Mouse (Mus musculus) heart, embryonic 16.5 days (tissue): ENCODE results near the gene Agpat3. TPM values are rescaled to one million over a fixed set of nuclear protein-coding genes. Genes with fewer than 3 reads are reported as not detected.
A peak's percentile ranks its signal among the peaks of the same experiment; 100 is the strongest.

Source experiments
- ATAC-seq: fragments of 200-750 bp; cut with Nextera tagmentation; replicated peaks from 2 replicates; pipeline ENCODE4 v1.8.0; 2017; ENCODE audit warnings: moderate number of reproducible peaks; ENCODE audit not compliant: insufficient read depth, low FRiP score; ENCODE audit errors: extremely low read depth
- H3K27ac ChIP-seq: fragments of 300-500 bp; sonication (generic); 2 replicates; pipeline ENCODE4 v1.5.1; 2014; ENCODE audit warnings: mild to moderate bottlenecking, low read length, control low read depth, moderate library complexity
- H3K27me3 ChIP-seq: fragments of 300-500 bp; sonication (generic); 2 replicates; pipeline ENCODE4 v1.6.1; 2014; ENCODE audit warnings: low read length, mixed read lengths; ENCODE audit not compliant: control insufficient read depth, insufficient read depth
- H3K36me3 ChIP-seq: fragments of 300-500 bp; sonication (generic); 2 replicates; pipeline ENCODE4 v1.6.1; 2014; ENCODE audit not compliant: control insufficient read depth, insufficient read depth
- H3K4me1 ChIP-seq: fragments of 300-500 bp; sonication (generic); 2 replicates; pipeline ENCODE4 v1.6.1; 2014; ENCODE audit warnings: low read length, mixed read lengths; ENCODE audit not compliant: control insufficient read depth, insufficient read depth
- H3K4me2 ChIP-seq: fragments of 300-500 bp; sonication (generic); 2 replicates; pipeline ENCODE4 v1.6.1; 2014; ENCODE audit warnings: low read depth, mild to moderate bottlenecking, control low read depth, low read length
- H3K4me3 ChIP-seq: fragments of 300-500 bp; sonication (generic); 2 replicates; pipeline ENCODE4 v1.5.1; 2014; ENCODE audit warnings: mild to moderate bottlenecking, control low read depth, low read length
- H3K9ac ChIP-seq: fragments of 300-500 bp; sonication (generic); 2 replicates; pipeline ENCODE4 v1.6.1; 2014; ENCODE audit warnings: low read length, control low read depth
- H3K9me3 ChIP-seq: fragments of 300-500 bp; sonication (generic); replicated peaks from 2 replicates; pipeline ENCODE4 v1.6.1; 2016; ENCODE audit warnings: low read length; ENCODE audit not compliant: control insufficient read depth
- WGBS: fragments of 180-500 bp; shearing (Covaris S2); extraction: QIAGEN DNeasy Blood & Tissue Kit; methylation state at CpG from one replicate; pipeline ENCODE4 v1.1.7; 2014; 5-methylcytosine and 5-hydroxymethylcytosine counted together
- polyA plus RNA-seq: library from polyadenylated mRNA; unstranded; fragments of >200 nt; fragmentation: Nextera tagmentation; extraction: Ambion mirVana; gene quantifications from 2 replicates; pipeline ENCODE4 v1.2.1, GENCODE M21; 2015

Agpat3 gene
- polyA plus RNA-seq, 1 experiment from 2014 or later = 56.6 TPM

- no peaks in the 10 kb centered on the region for H3K9me3 ChIP-seq
- H3K27me3 ChIP-seq = no peaks in the 10 kb centered on the region
- no peak overlapping the region for H3K4me3 ChIP-seq
- peaks cover 22% of the 10 kb centered on the region for H3K36me3 ChIP-seq
- H3K4me1 ChIP-seq = no peaks in the 10 kb centered on the region
- WGBS = 91% methylated on average over 5 of the region's 5 CpGs
- H3K4me2 ChIP-seq = no peak overlapping the region
- ATAC-seq = no peak
- no peak overlapping the region for H3K9ac ChIP-seq
- no peak overlapping the region for H3K27ac ChIP-seq
Measured at GRCm38 (mm10) chr10:78288135-78288534, 64.2 kb downstream of the Agpat3 start.

DNA sequence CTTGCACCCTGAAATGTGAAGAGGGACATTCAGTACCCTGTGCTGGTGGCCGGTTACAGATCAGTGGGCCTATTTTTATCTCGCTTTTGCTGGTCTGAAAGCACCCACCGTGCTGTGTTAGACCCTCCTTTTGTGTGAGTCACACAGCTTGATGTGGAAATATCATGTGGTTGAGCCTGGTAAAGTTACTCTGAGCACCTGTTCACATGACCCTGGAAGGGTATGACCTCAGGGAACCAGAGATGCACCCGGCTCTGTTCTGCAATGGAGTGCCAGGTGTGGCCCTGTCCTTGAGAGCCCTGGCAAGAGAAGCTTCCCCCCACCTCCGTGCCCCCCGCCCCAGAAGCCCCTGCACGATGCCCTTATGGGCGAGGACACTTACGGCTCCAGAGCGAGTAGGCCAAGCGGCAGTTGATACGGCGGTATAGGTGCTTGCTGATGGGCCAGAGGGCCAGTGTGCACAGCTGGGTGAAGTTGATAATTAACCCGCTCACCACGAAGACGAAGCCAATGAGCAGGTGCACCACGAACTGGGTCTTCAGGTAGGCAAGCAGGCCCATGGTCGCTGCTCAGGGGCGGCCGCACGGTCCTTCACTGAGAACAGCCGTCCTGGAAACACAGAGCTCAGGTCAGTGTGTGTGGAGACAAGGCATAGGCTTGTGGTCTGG, 64.7 kb downstream of the Agpat3 start:
- H3K36me3 ChIP-seq = peaks cover 27% of the 10 kb centered on the region
- 87% methylated on average over 22 of the region's 22 CpGs for WGBS
- ATAC-seq = no peak

DNA sequence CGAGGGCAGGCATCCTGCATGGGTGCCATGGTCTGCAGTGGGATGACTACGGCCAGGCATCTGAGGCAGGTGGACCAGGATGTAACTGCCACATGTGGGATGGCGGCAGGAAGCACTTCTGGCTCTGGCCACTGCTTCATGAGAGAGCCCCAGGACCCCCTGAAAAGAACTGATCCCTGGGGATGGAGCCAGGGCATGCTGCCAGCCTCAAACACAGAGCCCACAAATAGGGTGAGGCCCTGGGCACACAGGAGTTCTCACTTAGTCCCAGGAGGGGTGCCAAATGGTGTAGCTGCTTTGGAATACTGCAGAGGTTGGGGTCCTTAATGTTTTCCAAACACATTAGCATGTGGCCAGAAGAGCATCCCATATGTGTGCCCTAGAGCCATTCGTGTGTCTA, 66.3 kb downstream of the Agpat3 start:
- Histone ChIP-seq H3K27ac (no peak overlapping the region), H3K4me1 (no peaks in the 10 kb centered on the region), H3K36me3 (peaks cover 41% of the 10 kb centered on the region), H3K4me2 (no peak overlapping the region), H3K27me3 (no peaks in the 10 kb centered on the region), H3K4me3 (no peak overlapping the region), H3K9me3 (no peaks in the 10 kb centered on the region), H3K9ac (no peak overlapping the region)
- 81% methylated on average over 4 of the region's 4 CpGs for WGBS
- no peak for ATAC-seq

More for the DNA sequence above, 64.7 kb downstream of the Agpat3 start:
- no peak overlapping the region for H3K4me2 ChIP-seq
- no peak overlapping the region for H3K27ac ChIP-seq
- H3K9ac ChIP-seq = no peak overlapping the region
- no peaks in the 10 kb centered on the region for H3K9me3 ChIP-seq
- no peaks in the 10 kb centered on the region for H3K4me1 ChIP-seq
- no peak overlapping the region for H3K4me3 ChIP-seq
- H3K27me3 ChIP-seq = no peaks in the 10 kb centered on the region

- Histone ChIP-seq H3K27me3 (no peaks in the 10 kb centered on the region), H3K9me3 (no peaks in the 10 kb centered on the region), H3K27ac (no peak overlapping the region), H3K9ac (no peak overlapping the region), H3K4me3 (no peak overlapping the region), H3K36me3 (peaks cover 46% of the 10 kb centered on the region), H3K4me2 (no peak overlapping the region), H3K4me1 (no peaks in the 10 kb centered on the region)
- no peak for ATAC-seq
- WGBS = 68% methylated on average over 6 of the region's 6 CpGs
Measured at GRCm38 (mm10) chr10:78285409-78285808, 66.9 kb downstream of the Agpat3 start.

DNA sequence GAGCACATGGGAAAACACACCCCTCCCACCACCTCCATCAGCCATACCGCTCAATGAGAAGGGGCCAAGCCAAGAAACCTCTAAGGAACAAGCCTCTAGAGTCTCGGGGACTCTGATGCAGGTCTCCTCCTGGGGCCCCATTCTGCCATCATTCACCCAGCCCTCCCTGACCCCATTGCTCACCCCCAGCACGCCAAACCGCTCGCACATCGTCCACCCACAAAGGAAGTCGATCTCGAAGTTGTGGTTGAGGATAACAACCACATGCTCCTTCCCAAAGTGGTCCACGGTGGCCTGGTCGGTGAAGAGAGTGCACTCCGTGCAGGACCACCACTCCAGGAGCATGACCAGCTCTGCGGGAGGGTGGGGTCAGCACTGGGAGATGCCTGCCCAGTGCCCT, 67.5 kb downstream of the Agpat3 start:
- Histone ChIP-seq H3K4me1 (no peaks in the 10 kb centered on the region), H3K27ac (no peak overlapping the region), H3K27me3 (no peaks in the 10 kb centered on the region), H3K9ac (no peak overlapping the region), H3K4me2 (no peak overlapping the region), H3K9me3 (no peaks in the 10 kb centered on the region), H3K36me3 (peaks cover 49% of the 10 kb centered on the region), H3K4me3 (no peak overlapping the region)
- no peak for ATAC-seq
- 86% methylated on average over 12 of the region's 12 CpGs for WGBS

DNA sequence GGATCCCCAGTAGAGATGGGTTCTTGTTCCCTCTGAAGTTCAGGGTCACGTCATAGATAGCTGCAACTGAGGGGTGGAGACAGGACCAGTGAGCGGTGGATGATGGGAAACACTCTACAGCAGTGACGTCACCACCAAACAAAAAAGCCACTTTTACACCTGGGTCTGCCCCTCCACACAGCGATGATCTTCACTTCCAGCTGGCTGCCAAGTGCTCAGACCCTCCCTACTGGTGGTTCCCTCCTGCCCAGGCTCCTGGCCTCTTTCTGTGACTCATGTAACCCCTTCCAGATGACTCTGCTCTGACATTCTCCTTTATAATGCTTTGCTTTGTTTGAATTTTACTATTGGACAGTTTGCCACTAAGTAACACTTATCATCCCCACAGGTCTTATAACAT, 69.9 kb downstream of the Agpat3 start:
- Histone ChIP-seq H3K27ac (no peak overlapping the region), H3K4me3 (no peak overlapping the region), H3K9me3 (no peaks in the 10 kb centered on the region), H3K36me3 (peaks cover 47% of the 10 kb centered on the region), H3K9ac (no peak overlapping the region), H3K4me1 (no peaks in the 10 kb centered on the region), H3K27me3 (no peaks in the 10 kb centered on the region), H3K4me2 (no peak overlapping the region)
- 82% methylated on average over 4 of the region's 4 CpGs for WGBS
- ATAC-seq = no peak

- Histone ChIP-seq H3K27me3 (no peaks in the 10 kb centered on the region), H3K4me2 (no peak overlapping the region), H3K9me3 (no peaks in the 10 kb centered on the region), H3K27ac (no peak overlapping the region), H3K4me1 (no peaks in the 10 kb centered on the region), H3K36me3 (peaks cover 38% of the 10 kb centered on the region), H3K4me3 (no peak overlapping the region), H3K9ac (no peak overlapping the region)
- 82% methylated on average over 9 of the region's 9 CpGs for whole genome bisulfite sequencing
- ATAC-seq = no peak
Measured at GRCm38 (mm10) chr10:78280486-78280885, 71.8 kb downstream of the Agpat3 start.

DNA sequence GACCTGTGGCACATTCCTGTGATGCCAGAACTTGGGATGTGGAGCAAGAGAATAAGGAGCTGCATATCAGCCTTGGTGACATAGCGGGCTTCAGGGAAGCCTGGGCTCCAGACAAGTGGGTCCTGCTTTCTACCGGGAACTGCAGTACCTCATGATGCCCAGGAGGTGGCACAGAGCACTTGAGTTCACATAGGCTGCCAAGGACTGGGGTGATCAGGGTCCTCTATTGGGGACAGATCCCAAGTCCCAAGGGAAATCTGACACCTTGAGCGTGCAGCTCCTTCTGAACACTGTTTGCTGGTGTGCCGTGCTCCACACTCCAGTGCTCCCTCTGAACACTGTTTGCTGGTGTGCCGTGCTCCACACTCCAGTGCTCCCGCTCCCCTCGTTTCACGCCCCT, 73.1 kb downstream of the Agpat3 start:
- Histone ChIP-seq H3K36me3 (peaks cover 38% of the 10 kb centered on the region), H3K27ac (no peak overlapping the region), H3K9ac (no peak overlapping the region), H3K4me2 (no peak overlapping the region), H3K9me3 (no peaks in the 10 kb centered on the region), H3K27me3 (no peaks in the 10 kb centered on the region), H3K4me1 (no peaks in the 10 kb centered on the region), H3K4me3 (no peak overlapping the region)
- ATAC-seq = peak; percentile 61; the same call in 1 of the 2 replicates
- WGBS = 55% methylated on average over 8 of the region's 8 CpGs

DNA sequence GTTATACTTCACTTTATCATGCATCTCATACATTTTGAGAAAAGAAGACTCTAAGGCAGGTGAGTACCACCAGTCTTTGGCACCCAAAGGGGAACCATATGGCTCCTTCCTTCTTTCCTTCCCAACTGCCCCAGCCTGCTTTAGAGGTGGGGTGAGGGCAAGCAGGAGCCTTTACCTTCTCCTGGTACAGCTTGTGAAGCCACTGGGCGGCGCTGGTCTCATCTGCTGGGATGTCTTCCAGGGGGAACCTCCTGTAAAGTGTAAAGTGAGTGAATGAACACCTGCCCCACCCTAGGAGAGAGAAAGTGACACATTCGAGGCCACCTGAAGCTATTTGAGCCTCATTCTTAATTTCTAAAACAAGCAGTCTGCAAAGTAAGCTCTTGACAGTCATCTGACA, 74.5 kb downstream of the Agpat3 start:
- Histone ChIP-seq H3K36me3 (peaks cover 37% of the 10 kb centered on the region), H3K9me3 (no peaks in the 10 kb centered on the region), H3K4me2 (no peak overlapping the region), H3K4me1 (peaks cover 6% of the 10 kb centered on the region), H3K9ac (no peak overlapping the region), H3K4me3 (no peak overlapping the region), H3K27ac (no peak overlapping the region), H3K27me3 (no peaks in the 10 kb centered on the region)
- WGBS = 57% methylated on average over 3 of the region's 3 CpGs
- no peak for ATAC-seq
